ENCODE assay signal across 24 mouse cellular contexts in the genomic region with DNA sequence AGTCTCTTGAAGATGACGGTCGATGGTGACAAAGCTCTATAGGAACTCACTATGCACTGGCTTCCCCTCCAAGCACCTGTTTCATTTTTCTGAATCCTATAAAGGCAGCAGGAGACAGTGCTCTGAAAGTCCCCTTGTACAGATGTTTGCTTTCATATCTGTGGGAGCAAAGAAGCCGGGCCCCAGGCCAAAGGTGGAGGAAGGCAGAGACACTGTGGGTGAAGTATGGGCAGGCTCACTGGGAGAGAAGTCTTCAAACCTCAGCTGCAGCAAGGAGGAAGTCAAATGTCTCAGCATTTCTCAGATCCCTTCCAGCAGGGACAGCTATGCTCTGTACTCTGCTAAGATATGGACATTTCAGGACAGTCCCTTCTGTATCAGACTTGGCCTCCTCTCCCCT. TPM values are rescaled to one million over a fixed set of nuclear protein-coding genes. Genes with fewer than 3 reads are reported as not detected.
DNase-seq lines count a peak whose midpoint lies in the region; ATAC-seq and TF ChIP-seq lines count a peak whose summit lies in the region.
"Had no signal": no experiment of that assay in that cellular context is flagged by ENCODE, and none has a peak within 500 bp of the region (broad histone marks: within the 10 kb centered on the region; RNA-seq: fewer than 3 reads in every experiment).

No protein-coding gene starts in this region.

- no peak for TF ChIP-seq EP300 in liver, postnatal 0 days (IDR thresholded peaks at IDR 0.05; ENCODE audit: low read depth)

- peak overlapping the region; percentile 5; the same call in 1 of the 2 replicates for H3K27ac ChIP-seq in liver, postnatal 0 days (ENCODE audit: low read depth)
- H3K27ac ChIP-seq: forebrain, embryonic 12.5 days; hindbrain, embryonic 13.5 days; limb, embryonic 12.5 days; midbrain, embryonic 10.5 days; neural tube, embryonic 15.5 days; stomach, postnatal 0 days had no signal

- no peak overlapping the region for H3K9ac ChIP-seq in liver, postnatal 0 days (replicated peaks)
- H3K9ac ChIP-seq: forebrain, embryonic 12.5 days; hindbrain, embryonic 13.5 days; limb, embryonic 12.5 days; neural tube, embryonic 15.5 days had no signal

- no peaks in the 10 kb centered on the region for H3K9me3 ChIP-seq in megakaryocyte, embryonic 14.5 days
- no peaks in the 10 kb centered on the region for H3K9me3 ChIP-seq in liver, postnatal 0 days (ENCODE audit: low read length)
- H3K9me3 ChIP-seq: forebrain, embryonic 12.5 days; hindbrain, embryonic 13.5 days; limb, embryonic 12.5 days; midbrain, embryonic 10.5 days; neural tube, embryonic 15.5 days had no signal

- no peak overlapping the region for H3K4me2 ChIP-seq in liver, postnatal 0 days (ENCODE audit: low read depth, low read length)
- H3K4me2 ChIP-seq: forebrain, embryonic 12.5 days; hindbrain, embryonic 13.5 days; limb, embryonic 12.5 days; neural tube, embryonic 15.5 days had no signal

- no peak for DNase-seq in liver, postnatal 0 days
- no peak for DNase-seq in kidney, adult 8-10 months
- no peak for DNase-seq in spleen, postnatal 14 days (ENCODE audit: low spot score in 2 of 2)
- no peak for DNase-seq in adrenal gland, postnatal 10 days
- DNase-seq: adrenal gland, adult 8-10 months; B cell, adult 2 months; cerebellum, adult 9-10 months; gastrocnemius, postnatal 25 days; heart, postnatal 36 days; kidney, adult 11 months; kidney, postnatal 14 days; lung, adult 2 months; lung, postnatal 14 days; thymus, adult 2 months had no signal

- WGBS in liver, postnatal 0 days (ENCODE audit: insufficient replicate concordance): 60% methylated on average over 3 of the region's 3 CpGs

- H3K4me3 ChIP-seq in megakaryocyte, embryonic 14.5 days (replicated peaks): peak overlapping the region; percentile 85
- H3K4me3 ChIP-seq in liver, postnatal 0 days (ENCODE audit: low read depth, low read length): no peak overlapping the region
- H3K4me3 ChIP-seq: forebrain, embryonic 12.5 days; hindbrain, embryonic 13.5 days; limb, embryonic 12.5 days; midbrain, embryonic 10.5 days; neural tube, embryonic 15.5 days had no signal

- ATAC-seq in megakaryocyte, adult 5-6 weeks (ENCODE audit: poor library complexity, severe bottlenecking): no peak
- ATAC-seq in granulocyte monocyte progenitor cell, adult 5-6 weeks (replicated peaks; ENCODE audit: poor library complexity, severe bottlenecking): 0 out of 2 replicates have a peak, but pooled peaks have one; percentile 8
- ATAC-seq in liver, postnatal 0 days: no peak
- ATAC-seq: activated CD4-positive, CD25-positive, alpha-beta regulatory T cell, adult 4 months had no signal

- no peaks in the 10 kb centered on the region for H3K27me3 ChIP-seq in megakaryocyte, embryonic 14.5 days (replicated peaks)
- H3K27me3 ChIP-seq in liver, postnatal 0 days (ENCODE audit: insufficient read depth, low read length): no peaks in the 10 kb centered on the region
- H3K27me3 ChIP-seq: hindbrain, embryonic 13.5 days; neural tube, embryonic 15.5 days had no signal

- H3K36me3 ChIP-seq in megakaryocyte, embryonic 14.5 days (replicated peaks; ENCODE audit: low read length): peaks cover 47% of the 10 kb centered on the region
- H3K36me3 ChIP-seq in liver, postnatal 0 days (replicated peaks; ENCODE audit: insufficient read depth, low read length): peaks cover 8% of the 10 kb centered on the region; the same call in 1 of the 2 replicates
- H3K36me3 ChIP-seq: forebrain, embryonic 12.5 days; hindbrain, embryonic 13.5 days; limb, embryonic 12.5 days; midbrain, embryonic 10.5 days; neural tube, embryonic 15.5 days had no signal

- peaks cover 77% of the 10 kb centered on the region for H3K4me1 ChIP-seq in megakaryocyte, embryonic 14.5 days
- H3K4me1 ChIP-seq in liver, postnatal 0 days (ENCODE audit: insufficient read depth): peaks cover 20% of the 10 kb centered on the region

- TF ChIP-seq CTCF in liver, postnatal 0 days (IDR thresholded peaks at IDR 0.05; ENCODE audit: low read depth): no peak

RNA-seq across cellular contexts. Expression of a gene that starts 7.6 kb away (rescaled TPM):
- 436 and 585 TPM in 2 replicates for polyA plus RNA-seq in megakaryocyte, embryonic 14.5 days (2012; ENCODE audit: insufficient read depth, low replicate concordance)
- total RNA-seq in megakaryocyte, adult 5-6 weeks (2015): 186 and 200 TPM in 2 replicates
- 92.3 and 100 TPM in 2 replicates for total RNA-seq in megakaryocyte, adult 5-6 weeks (2017)
- total RNA-seq in granulocyte monocyte progenitor cell, adult 5-6 weeks (2014; fragmentation: Nextera tagmentation): 334 and 343 TPM in 2 replicates
- 231 and 233 TPM in 2 replicates for total RNA-seq in granulocyte monocyte progenitor cell, adult 5-6 weeks (2017)
- polyA plus RNA-seq in liver, postnatal 0 days (2015; fragmentation: Nextera tagmentation; extraction: Ambion mirVana): 58.8 and 63.7 TPM in 2 replicates
- 10 to 100 TPM; 26.9 to 37.3 TPM for total RNA-seq in adrenal gland, postnatal 10 days (2021)
